Mouse (Mus musculus): Measurements from ENCODE around the gene Dhh.

DNA sequence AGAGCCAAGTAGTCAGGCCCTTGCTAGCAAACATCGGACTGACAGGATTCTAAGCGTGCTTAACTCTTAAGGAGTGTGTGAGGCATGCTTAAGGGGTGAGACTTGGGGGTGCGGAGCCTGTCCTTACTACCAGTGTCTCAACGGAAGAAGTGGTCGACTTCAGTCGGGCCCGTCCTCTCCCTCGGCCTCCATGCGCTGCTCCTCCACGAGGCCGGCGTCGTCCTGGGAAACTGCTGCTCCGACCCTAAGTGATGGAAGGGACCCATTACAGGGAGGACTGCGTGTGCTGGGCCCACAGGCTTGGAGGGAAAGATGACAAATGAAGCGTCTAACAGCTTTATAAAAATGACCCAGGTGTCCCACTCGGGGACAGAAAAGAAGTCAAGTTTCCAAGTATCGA is 37.4 kb downstream of the Dhh start:
- TF ChIP-seq FLI1 (IDR thresholded peaks at IDR 0.05; ENCODE audit: low read length) (no peak), GATA1 (IDR thresholded peaks at IDR 0.05; ENCODE audit: borderline replicate concordance, low read length) (no peak)

Measured in megakaryocyte, embryonic 14.5 days (primary cell).